Mouse (Mus musculus): ENCODE results near the gene Ddx54. TPM values are rescaled to one million over a fixed set of nuclear protein-coding genes. Genes with fewer than 3 reads are reported as not detected.

Ddx54 gene
- polyA plus RNA-seq (2015; fragmentation: Nextera tagmentation; extraction: Ambion mirVana), result 19.8 and 21.7 TPM in 2 replicates

DNA sequence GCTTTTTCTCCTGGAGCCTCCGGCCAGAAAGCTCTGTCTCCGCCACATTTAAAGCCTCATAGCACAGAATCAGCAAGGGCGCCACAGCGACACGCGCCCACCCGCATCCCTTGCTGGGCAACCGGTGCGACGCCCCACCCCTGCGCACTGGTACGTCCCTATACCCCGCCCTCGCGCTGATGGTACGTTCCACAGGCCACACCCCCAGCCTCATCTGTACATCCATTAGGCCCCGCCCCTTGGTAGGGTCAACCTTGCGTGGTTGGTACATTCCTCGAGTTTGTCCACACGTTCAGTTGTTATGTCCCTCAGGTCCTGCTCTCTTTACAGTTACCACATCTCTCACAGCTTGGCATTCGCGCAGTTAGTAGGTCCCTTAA is at the start of gene Ddx54, which contains the start of gene Rita1:
Gene Ddx54 (plus strand): TSS at position 298 of the 380 bp plus-strand sequence.
Gene Rita1 (minus strand): TSS at position 148 of the 380 bp plus-strand sequence.

DNA sequence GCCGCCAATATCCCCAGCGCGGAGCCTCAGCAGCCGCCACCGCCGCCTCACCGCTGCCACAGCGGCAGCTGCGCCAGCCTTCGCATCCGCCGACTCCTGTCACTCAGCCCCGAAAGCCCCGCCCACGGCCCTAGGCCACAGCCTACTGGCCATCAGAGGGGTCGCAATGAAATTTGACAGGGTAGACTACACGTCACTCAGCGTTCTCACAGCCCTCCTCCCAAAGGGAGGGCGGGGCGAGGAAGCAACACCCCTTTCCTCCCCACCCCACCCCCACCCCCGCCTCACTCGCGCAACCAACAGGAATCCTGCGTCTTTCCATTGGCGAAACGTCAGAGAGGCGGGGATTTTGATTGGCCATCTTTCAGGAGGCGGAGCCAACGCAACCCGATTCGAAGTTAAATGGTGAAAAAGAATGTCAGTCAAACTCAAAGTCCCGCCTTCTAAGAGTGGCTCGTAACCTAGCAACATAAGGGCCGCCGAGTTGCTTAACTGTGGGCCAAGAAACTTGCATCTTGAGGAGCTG is 23.9 kb upstream of the Ddx54 start, which contains the start of the genes Tpcn1 and Iqcd:
Gene Tpcn1 (minus strand): TSS at position 105 of the 526 bp plus-strand sequence.
Gene Iqcd (plus strand): TSS at position 448 of the 526 bp plus-strand sequence.

DNA sequence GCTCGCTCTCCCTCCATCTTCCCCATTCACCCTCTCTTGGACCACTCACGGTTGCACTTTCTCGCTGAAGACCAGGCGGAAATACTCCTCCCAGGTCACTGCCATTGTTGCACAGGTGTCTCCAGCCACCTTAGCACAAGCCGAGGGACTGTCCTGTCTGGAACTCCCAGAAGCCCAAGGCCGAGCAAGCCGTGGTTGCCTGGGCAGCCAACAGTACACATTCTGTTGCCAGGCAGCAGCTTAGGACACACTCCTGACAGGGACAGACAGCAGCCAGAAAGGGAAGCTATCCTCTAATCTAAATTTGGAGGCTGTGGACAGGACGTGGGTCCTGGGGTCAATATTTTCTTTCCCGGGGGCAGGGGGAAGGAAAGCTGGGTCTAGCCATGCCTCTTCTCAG is 21.6 kb downstream of the Ddx54 start, which contains the start of gene Cfap73:
Gene Cfap73 (minus strand): TSS at position 105 of the 400 bp plus-strand sequence.

DNA sequence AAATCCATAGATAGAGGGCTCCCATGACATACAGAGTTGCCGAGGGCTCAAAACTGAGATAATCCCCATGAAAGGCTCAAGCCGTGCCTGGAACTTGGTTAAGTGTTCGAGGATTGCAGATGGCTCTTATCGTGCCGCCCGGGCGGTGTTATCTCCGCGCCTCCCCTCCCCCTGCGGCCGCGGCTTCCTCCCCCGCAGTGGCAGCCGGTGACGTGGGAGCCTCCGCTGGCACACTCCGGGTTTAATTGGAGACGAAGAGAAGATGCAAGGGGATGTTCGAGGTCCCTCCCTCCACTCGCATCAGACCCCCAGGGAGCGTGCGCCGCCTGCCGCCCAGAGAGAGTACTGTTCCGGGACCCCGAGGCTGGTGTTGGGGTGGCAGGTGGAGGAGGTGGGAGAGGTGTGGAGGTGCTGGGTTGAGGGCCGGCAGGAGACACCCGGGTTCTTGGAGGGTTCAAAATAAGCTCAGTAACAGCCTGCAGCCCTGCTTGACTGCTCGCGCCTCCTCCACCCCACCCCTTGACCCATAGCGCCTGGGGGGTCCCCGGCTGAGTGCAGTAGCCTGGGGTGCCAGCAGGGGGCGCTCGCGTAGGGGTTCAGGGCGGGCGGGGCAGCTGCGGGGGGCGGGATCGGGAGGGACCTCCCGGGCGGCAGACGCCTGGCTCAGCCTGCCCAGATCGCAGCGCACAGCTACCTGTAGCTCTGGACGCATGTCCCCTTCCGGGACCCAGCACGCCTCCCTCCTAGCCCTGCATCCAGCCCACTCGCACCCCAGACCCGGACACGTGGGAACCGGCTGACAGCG is 36.2 kb downstream of the Ddx54 start, which contains the start of gene Rasal1:
Gene Rasal1 (plus strand): TSS at position 244 of the 805 bp plus-strand sequence.

Other genes with a start within 250 kb of the Ddx54 start
- gene Lhx5, start 181.0 kb upstream of the Ddx54 start, polyA plus RNA-seq (2015; fragmentation: Nextera tagmentation; extraction: Ambion mirVana), result not detected in 2 replicates
- gene Sdsl, start 139.9 kb upstream of the Ddx54 start, polyA plus RNA-seq (2015; fragmentation: Nextera tagmentation; extraction: Ambion mirVana), result 17.5 and 19.9 TPM in 2 replicates
- not detected in 2 replicates for gene Sds, start 136.2 kb upstream of the Ddx54 start, polyA plus RNA-seq (2015; fragmentation: Nextera tagmentation; extraction: Ambion mirVana)
- gene Plbd2, start 109.1 kb upstream of the Ddx54 start, polyA plus RNA-seq (2015; fragmentation: Nextera tagmentation; extraction: Ambion mirVana), result 28.0 and 31.2 TPM in 2 replicates
- 7.7 and 10.8 TPM in 2 replicates for gene Slc8b1, start 101.6 kb upstream of the Ddx54 start, polyA plus RNA-seq (2015; fragmentation: Nextera tagmentation; extraction: Ambion mirVana)
- 31.7 and 32.0 TPM in 2 replicates for gene Tpcn1, start 24.1 kb upstream of the Ddx54 start, polyA plus RNA-seq (2015; fragmentation: Nextera tagmentation; extraction: Ambion mirVana)
- gene Iqcd, start 23.7 kb upstream of the Ddx54 start, polyA plus RNA-seq (2015; fragmentation: Nextera tagmentation; extraction: Ambion mirVana), result 1.6 and 2.4 TPM in 2 replicates
- 5.8 and 6.9 TPM in 2 replicates for gene Rita1, start 150 bp upstream of the Ddx54 start, polyA plus RNA-seq (2015; fragmentation: Nextera tagmentation; extraction: Ambion mirVana)
- gene Cfap73, start 21.5 kb downstream of the Ddx54 start, polyA plus RNA-seq (2015; fragmentation: Nextera tagmentation; extraction: Ambion mirVana), result not detected in 2 replicates
- 0.11 and 0.61 TPM in 2 replicates for gene Rasal1, start 36.1 kb downstream of the Ddx54 start, polyA plus RNA-seq (2015; fragmentation: Nextera tagmentation; extraction: Ambion mirVana)
- 0.40 and 0.51 TPM in 2 replicates for gene Dtx1, start 99.2 kb downstream of the Ddx54 start, polyA plus RNA-seq (2015; fragmentation: Nextera tagmentation; extraction: Ambion mirVana)
- 1.9 and 3.9 TPM in 2 replicates for gene Oas2, start 137.1 kb downstream of the Ddx54 start, polyA plus RNA-seq (2015; fragmentation: Nextera tagmentation; extraction: Ambion mirVana)
- gene Oas3, start 164.9 kb downstream of the Ddx54 start, polyA plus RNA-seq (2015; fragmentation: Nextera tagmentation; extraction: Ambion mirVana), result 5.3 and 7.7 TPM in 2 replicates
- gene Oas1e, start 182.8 kb downstream of the Ddx54 start, polyA plus RNA-seq (2015; fragmentation: Nextera tagmentation; extraction: Ambion mirVana), result 0.22 and 0.49 TPM in 2 replicates
- 1.3 and 1.6 TPM in 2 replicates for gene Oas1c, start 199.8 kb downstream of the Ddx54 start, polyA plus RNA-seq (2015; fragmentation: Nextera tagmentation; extraction: Ambion mirVana)
- not detected in 2 replicates for gene Oas1f, start 234.6 kb downstream of the Ddx54 start, polyA plus RNA-seq (2015; fragmentation: Nextera tagmentation; extraction: Ambion mirVana)
- gene Oas1h, start 248.7 kb downstream of the Ddx54 start, polyA plus RNA-seq (2015; fragmentation: Nextera tagmentation; extraction: Ambion mirVana), result not detected in 2 replicates